Mouse (Mus musculus) right cerebral cortex, postnatal 36 days (tissue): ENCODE measurements around the gene Gm29666.
"Not testable (repeated sequence)": the region's sequence is repeated elsewhere in the genome, so short reads cannot be mapped to it uniquely, and the experiment has no call there.

Source experiments
- DNase-seq, 2 experiments: peaks; one replicate each; pipeline ENCODE4 v3.0.0; 2022; ENCODE audit warnings: low spot score in 2 of 2, mixed read lengths in 1 of 2

Gene Gm29666

DNA sequence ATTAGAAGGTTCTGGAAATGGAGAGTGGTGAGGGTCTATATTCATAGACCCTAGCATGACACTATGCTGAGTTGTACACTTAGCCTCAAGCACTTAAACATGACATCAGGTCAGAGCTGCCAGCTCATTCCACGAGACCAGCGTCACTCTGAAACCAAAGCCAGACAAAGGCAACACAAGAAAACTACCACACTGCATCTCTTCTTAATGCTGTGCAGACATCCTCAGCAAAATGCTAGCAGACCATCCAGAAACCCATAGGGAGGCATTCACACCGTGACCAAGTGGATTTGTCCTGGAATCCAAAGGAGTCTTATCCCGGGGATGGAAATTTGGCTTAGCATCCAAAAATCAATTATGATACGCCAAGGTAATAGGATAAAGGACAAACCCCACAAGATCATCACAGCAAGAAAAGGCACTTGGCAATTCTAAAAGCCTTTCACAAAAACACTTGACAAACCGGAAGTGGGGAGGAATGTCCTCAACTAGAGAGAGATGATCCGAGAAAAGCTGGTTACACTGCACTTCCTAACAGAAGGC is 15.9 kb downstream of the Gm29666 start:
- DNase-seq = no peak

- no peak for DNase-seq
Observed at GRCm38 (mm10) chr15:84898077-84898476, 21.8 kb downstream of the Gm29666 start.

DNA sequence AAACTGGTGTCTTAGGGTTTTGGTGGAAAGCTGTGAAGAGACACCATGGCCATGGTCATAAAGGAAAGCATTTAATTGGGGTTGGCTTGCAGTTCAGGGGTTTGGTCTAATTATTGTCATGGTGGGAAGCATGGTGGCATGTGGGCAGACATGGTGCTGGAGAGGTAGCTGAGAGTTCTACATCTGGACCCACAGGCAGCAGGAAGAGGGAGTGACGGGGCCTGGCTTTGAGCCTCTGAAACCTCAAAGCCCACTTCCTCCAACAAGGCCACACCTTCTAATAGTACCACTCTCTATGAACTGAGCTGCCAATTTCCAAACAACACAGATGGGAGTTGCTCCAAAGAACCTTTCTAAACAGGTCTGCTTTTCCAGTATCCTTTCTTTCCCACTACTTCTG is 23.2 kb downstream of the Gm29666 start:
- DNase-seq = no peak

GRCm38 (mm10) chr15:84896216-84896615 is 23.6 kb downstream of the Gm29666 start:
- not testable (repeated sequence) for DNase-seq

DNA sequence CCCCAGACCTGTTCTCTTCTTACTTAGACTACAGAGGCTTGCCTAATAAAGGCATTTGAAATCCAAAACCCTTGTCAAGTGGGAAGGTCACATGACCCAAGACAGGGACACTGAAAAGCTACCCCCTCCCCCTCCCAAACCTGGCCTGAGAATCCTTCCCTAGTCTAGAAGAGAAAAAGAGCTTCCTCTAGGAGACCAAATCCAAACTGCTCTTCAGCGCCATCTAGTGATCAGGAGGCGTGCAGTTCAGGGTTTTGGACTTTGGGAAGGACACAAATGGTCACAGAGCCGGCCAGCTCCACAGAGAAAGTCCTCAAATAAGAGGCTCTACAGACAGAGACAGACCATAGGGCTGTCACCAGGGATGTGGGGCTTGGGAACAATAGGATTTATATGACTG is 28.2 kb downstream of the Gm29666 start:
- peak; percentile 43 to 46 for DNase-seq

DNA sequence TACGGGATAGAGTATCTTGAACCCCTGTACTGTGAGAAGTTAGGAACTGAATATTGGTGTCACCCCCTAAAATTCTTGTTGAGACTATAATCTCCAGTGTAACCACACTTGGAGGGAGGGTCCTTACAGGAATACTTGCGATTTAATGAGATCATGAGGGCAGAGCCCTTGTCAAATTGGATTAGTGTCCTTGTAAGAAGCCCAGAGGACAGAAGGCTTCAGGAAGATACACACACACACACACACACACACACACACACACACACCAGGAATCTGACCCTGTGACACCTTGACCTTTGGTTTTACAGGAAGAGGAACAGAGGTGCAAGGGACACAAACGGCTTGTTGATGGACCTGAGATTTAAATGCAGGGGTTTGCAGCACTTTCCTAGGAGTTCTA is 28.6 kb downstream of the Gm29666 start:
- DNase-seq = no peak

- DNase-seq = no peak
Observed at GRCm38 (mm10) chr15:84888066-84888465, 31.8 kb downstream of the Gm29666 start.

- peak; percentile 46 to 72 for DNase-seq
Observed at GRCm38 (mm10) chr15:84877029-84877815, 42.6 kb downstream of the Gm29666 start.

DNA sequence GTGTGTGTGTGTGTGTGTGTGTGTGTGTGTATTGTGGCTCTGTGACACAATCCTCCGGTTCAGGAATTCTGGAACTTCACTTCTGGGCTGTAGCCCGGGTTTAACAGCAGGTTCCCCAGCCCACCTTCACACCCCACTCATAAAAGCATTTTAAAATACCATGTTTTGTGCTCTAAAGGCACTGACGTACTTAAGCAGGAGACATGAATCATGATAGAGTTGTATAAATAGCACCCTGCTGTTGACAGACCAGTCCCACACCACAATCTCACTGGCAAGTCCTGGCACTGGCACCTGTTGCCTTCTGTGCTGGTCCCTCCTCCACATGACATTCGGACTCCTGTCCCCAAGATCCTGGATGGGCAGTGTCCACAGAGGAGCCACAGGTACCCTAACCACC is 46.0 kb downstream of the Gm29666 start:
- peak; percentile 52 to 80 for DNase-seq

DNA sequence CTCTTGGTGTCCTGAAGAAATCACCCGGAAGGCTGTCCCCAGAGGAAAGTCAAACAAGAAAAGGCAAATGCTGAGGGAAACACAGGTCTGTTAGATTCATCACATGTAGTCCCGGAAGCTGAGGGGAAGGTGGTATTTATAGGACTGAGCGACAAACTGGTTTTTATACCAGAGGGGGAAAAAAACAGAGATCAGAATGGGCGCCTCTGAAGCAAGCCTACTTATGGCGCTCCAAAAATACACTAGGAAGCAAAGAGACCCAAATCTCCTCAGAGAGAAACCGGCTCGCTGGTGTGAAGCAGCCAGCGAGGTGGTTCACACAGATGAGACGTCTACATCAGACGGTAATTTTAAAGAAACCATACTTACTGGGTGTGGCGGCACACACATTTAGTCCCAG is 46.8 kb downstream of the Gm29666 start:
- peak in 1 of 2 experiments; percentile 60 for DNase-seq

DNA sequence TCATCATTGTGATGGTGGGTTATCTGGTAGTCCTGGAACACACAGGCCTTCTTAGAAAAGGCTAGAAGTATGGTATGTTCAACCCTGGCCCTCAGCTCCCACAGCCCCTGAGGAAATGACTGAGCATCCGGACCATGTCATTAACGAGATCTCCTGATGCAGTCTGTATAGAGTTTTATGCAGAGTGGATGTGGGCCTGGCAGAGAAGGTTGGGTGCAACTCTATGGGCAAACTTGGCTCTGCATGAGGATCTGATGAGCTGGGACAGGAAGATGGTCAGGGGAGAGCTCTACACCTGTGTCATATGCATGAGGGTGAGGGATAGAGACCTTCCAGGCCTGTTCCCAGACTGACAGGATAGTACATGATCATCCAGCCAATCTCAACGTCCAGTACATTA is 48.0 kb downstream of the Gm29666 start:
- DNase-seq = no peak

- peak; percentile 31 to 52 for DNase-seq
Observed at GRCm38 (mm10) chr15:84861911-84862310, 57.9 kb downstream of the Gm29666 start.
